Mouse (Mus musculus) left cerebral cortex, adult 11 months (tissue): ENCODE measurements around the gene 4933403O08Rik.
A peak's percentile ranks its signal among the peaks of the same experiment; 100 is the strongest.

Experiments
- DNase-seq: peaks from one replicate; pipeline ENCODE4 v3.0.0; 2022; ENCODE audit warnings: low spot score

The 4933403O08Rik gene

DNA sequence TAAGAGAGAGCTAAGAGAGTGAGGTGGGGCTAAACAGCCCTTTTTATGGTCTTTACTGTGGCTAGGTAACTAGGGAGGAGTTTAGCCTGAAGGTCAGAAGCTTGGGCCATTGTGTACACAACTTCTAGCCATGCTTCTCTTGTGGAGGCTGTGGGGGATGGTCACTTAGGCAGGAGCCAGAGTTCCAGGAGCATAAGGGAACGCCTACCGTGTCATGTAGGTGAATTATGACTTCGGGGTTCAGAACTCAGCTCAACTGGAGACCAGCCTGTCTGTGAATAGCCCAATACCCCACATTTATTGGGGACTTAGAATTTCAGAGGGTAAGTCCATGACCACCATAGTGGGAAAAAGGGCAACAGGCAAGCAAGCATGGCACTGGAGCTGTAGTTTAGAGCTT is at the start of gene 4933403O08Rik:
4933403O08Rik (plus strand) TSS at position 301 of the 400 bp plus-strand sequence.
- DNase-seq, result no peak

DNA sequence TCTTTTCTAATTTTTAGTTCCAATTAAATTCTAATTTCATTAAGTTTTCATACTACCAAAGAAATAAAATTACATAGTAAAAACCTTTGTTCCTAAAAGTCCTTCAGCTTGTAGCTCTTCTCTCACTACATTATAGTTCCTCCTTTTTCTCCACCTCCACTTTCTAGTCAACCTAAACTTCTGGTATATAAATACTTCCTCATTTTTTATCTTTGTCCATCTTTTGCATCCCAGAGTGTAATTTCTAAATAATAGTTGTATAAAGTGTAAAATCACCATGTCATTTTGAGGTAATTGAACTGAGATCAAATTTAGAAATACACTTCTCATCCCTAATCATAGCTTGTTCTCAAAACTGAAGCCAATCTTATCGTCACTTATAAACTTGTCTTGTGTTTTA is 4.1 kb downstream of the 4933403O08Rik start:
- DNase-seq, result no peak

DNA sequence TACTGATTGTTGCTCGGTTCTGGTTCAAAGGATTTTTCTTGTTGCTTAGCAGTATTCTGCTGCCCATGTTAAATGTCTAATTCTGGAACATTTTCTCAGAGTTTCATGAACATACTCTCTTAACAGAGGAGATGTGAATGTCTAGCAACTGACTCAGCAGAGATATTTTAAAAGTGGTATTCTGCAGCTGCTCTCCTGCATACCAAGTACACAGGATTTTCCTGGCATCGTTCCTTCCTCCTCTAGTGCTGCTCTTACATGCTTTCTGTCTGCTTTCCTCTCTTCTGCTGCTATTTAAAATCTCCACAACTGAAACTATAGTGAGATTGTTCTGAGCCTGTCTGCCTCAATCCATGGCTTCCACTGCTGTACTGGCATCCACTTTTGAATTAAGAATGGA is 16.7 kb downstream of the 4933403O08Rik start:
- peak; percentile 25 for DNase-seq

DNA sequence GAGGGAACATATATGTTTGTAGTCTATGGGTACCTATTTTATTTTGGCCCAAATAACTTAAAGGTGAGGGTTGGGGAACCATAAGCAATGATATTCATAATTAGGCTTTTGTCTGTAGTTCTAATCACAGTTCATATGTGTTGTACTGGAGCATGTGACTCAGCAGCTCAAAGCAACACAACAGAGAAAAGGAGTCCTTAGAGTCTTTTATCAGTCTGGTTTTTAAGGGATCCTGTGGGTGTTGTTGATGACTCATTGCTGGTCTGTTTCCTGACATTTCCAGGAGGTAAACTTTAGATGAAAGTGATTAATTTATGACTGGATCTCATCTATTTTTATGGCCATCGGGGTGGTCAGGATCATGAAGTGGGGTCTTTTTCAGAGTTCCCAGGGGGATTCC is 34.7 kb downstream of the 4933403O08Rik start:
- DNase-seq, result no peak
